8 mouse cellular contexts compared by ENCODE assay signal in genomic region chr2:84774751-84775150, GRCm38 (mm10). TPM values are rescaled to one million over a fixed set of nuclear protein-coding genes. Genes with fewer than 3 reads are reported as not detected.
DNase-seq lines count a peak whose midpoint lies in the region; ATAC-seq and TF ChIP-seq lines count a peak whose summit lies in the region.

No protein-coding gene starts in this region.

- H3K9me3 ChIP-seq in hindbrain, embryonic 13.5 days: no peaks in the 10 kb centered on the region
- no peaks in the 10 kb centered on the region for H3K9me3 ChIP-seq in limb, embryonic 13.5 days
- no peaks in the 10 kb centered on the region for H3K9me3 ChIP-seq in midbrain, embryonic 14.5 days (ENCODE audit: control insufficient read depth, low read length)

- 0% methylated on average over 15 of the region's 15 CpGs for WGBS in hindbrain, embryonic 13.5 days
- under 1% methylated on average over 15 of the region's 15 CpGs for WGBS in limb, embryonic 13.5 days
- under 1% methylated on average over 15 of the region's 15 CpGs for WGBS in midbrain, embryonic 14.5 days

- H3K4me3 ChIP-seq in gastrocnemius, adult 2 months: peak overlapping the region; percentile 69
- H3K4me3 ChIP-seq in hindbrain, embryonic 13.5 days: peak overlapping the region; percentile 34
- peak overlapping the region; percentile 40 for H3K4me3 ChIP-seq in limb, embryonic 13.5 days
- H3K4me3 ChIP-seq in midbrain, embryonic 14.5 days (replicated peaks; ENCODE audit: low read depth, low read length): peak overlapping the region; percentile 28

- peak; percentile 91 for ATAC-seq in hindbrain, embryonic 13.5 days (ENCODE audit: low FRiP score)
- ATAC-seq in limb, embryonic 13.5 days (ENCODE audit: low FRiP score, low read depth): peak; percentile 91
- peak; percentile 85 for ATAC-seq in midbrain, embryonic 14.5 days (ENCODE audit: low FRiP score, low TSS enrichment)

- H3K27me3 ChIP-seq in hindbrain, embryonic 13.5 days: no peaks in the 10 kb centered on the region
- H3K27me3 ChIP-seq in limb, embryonic 13.5 days: no peaks in the 10 kb centered on the region
- H3K27me3 ChIP-seq in midbrain, embryonic 14.5 days (ENCODE audit: control insufficient read depth, insufficient read depth, low read length): no peaks in the 10 kb centered on the region

- DNase-seq in adrenal gland, postnatal 10 days: peak; percentile 51
- peak; percentile 84 to 87 for DNase-seq in cerebellum, postnatal 10 days
- peak; percentile 90 for DNase-seq in gastrocnemius, adult 2 months
- DNase-seq in midbrain, embryonic 14.5 days: peak; percentile 71
- peak; percentile 38 for DNase-seq in urinary bladder, adult 2 months (ENCODE audit: low spot score)
- no peak for DNase-seq in adipocyte (ENCODE audit: low spot score)

- H3K9ac ChIP-seq in hindbrain, embryonic 13.5 days: peak overlapping the region; percentile 71
- peak overlapping the region; percentile 66 for H3K9ac ChIP-seq in limb, embryonic 13.5 days
- H3K9ac ChIP-seq in midbrain, embryonic 14.5 days (replicated peaks; ENCODE audit: low read length): peak overlapping the region; percentile 62

- H3K4me2 ChIP-seq in hindbrain, embryonic 13.5 days: peak overlapping the region; percentile 56
- H3K4me2 ChIP-seq in limb, embryonic 13.5 days (replicated peaks): peak overlapping the region; percentile 70
- H3K4me2 ChIP-seq in midbrain, embryonic 14.5 days (ENCODE audit: low read length): peak overlapping the region; percentile 57

- TF ChIP-seq CTCF in gastrocnemius, adult 2 months (IDR thresholded peaks at IDR 0.05): no peak

- H3K4me1 ChIP-seq in hindbrain, embryonic 13.5 days (replicated peaks): peaks cover 20% of the 10 kb centered on the region
- H3K4me1 ChIP-seq in limb, embryonic 13.5 days: peaks cover 9% of the 10 kb centered on the region
- peaks cover 11% of the 10 kb centered on the region for H3K4me1 ChIP-seq in midbrain, embryonic 14.5 days (ENCODE audit: control insufficient read depth, insufficient read depth, low read length)

- peak overlapping the region; percentile 89 for H3K27ac ChIP-seq in gastrocnemius, adult 2 months
- peak overlapping the region; percentile 79 for H3K27ac ChIP-seq in hindbrain, embryonic 13.5 days
- 0 out of 2 replicates have a peak overlapping the region, but pooled peaks have one; percentile 22 for H3K27ac ChIP-seq in limb, embryonic 13.5 days
- H3K27ac ChIP-seq in midbrain, embryonic 14.5 days (replicated peaks; ENCODE audit: low read depth, low read length): peak overlapping the region; percentile 74

- peaks cover 4% of the 10 kb centered on the region; the same call in 1 of the 2 replicates for H3K36me3 ChIP-seq in hindbrain, embryonic 13.5 days
- H3K36me3 ChIP-seq in limb, embryonic 13.5 days: no peaks in the 10 kb centered on the region
- H3K36me3 ChIP-seq in midbrain, embryonic 14.5 days (ENCODE audit: control insufficient read depth, insufficient read depth, low read length): no peaks in the 10 kb centered on the region

- intact Hi-C loops in gastrocnemius, adult 2 months (cut with DNase I): no loop called here

RNA-seq across cellular contexts. Expression of gene Serping1, which starts 0.5 kb away (rescaled TPM):
- 100 to 1,000 TPM in 1 of 2 experiments, 10 to 100 TPM in 1; 79.2 to 110 TPM for total RNA-seq in adrenal gland, postnatal 10 days (2021)
- total RNA-seq in gastrocnemius, adult 2 months (2021): 10 to 100 TPM; 52.3 to 82.6 TPM
- polyA plus RNA-seq in hindbrain, embryonic 13.5 days (2015; fragmentation: Nextera tagmentation; extraction: Ambion mirVana): 34.6 and 39.4 TPM in 2 replicates
- 25.4 and 30.1 TPM in 2 replicates for polyA plus RNA-seq in limb, embryonic 13.5 days (2015; fragmentation: Nextera tagmentation; extraction: Ambion mirVana)
- polyA plus RNA-seq in midbrain, embryonic 14.5 days (2014; fragmentation: Nextera tagmentation; extraction: Ambion mirVana): 19.7 and 33.6 TPM in 2 replicates
- 711 and 879 TPM in 2 replicates for polyA plus RNA-seq in urinary bladder, adult 2 months (2012; rRNA removed)

RNA-seq across cellular contexts. Expression of gene Ube2l6, which starts 23.9 kb away (rescaled TPM):
- total RNA-seq in adrenal gland, postnatal 10 days (2021): 10 to 100 TPM; 29.5 to 31.3 TPM
- total RNA-seq in gastrocnemius, adult 2 months (2021): 1 to 10 TPM; 2.0 to 3.8 TPM
- polyA plus RNA-seq in hindbrain, embryonic 13.5 days (2015; fragmentation: Nextera tagmentation; extraction: Ambion mirVana): 16.8 and 17.6 TPM in 2 replicates
- polyA plus RNA-seq in limb, embryonic 13.5 days (2015; fragmentation: Nextera tagmentation; extraction: Ambion mirVana): 31.8 and 32.9 TPM in 2 replicates
- polyA plus RNA-seq in midbrain, embryonic 14.5 days (2014; fragmentation: Nextera tagmentation; extraction: Ambion mirVana): 11.7 and 19.5 TPM in 2 replicates
- polyA plus RNA-seq in urinary bladder, adult 2 months (2012; rRNA removed): 36.2 and 36.3 TPM in 2 replicates

RNA-seq across cellular contexts. Expression of gene Gm19426, which starts 31.3 kb away (rescaled TPM):
- 1 to 10 TPM; 3.1 to 7.9 TPM for total RNA-seq in adrenal gland, postnatal 10 days (2021)
- total RNA-seq in gastrocnemius, adult 2 months (2021): not detected
- polyA plus RNA-seq in hindbrain, embryonic 13.5 days (2015; fragmentation: Nextera tagmentation; extraction: Ambion mirVana): 5.2 and 7.0 TPM in 2 replicates
- polyA plus RNA-seq in limb, embryonic 13.5 days (2015; fragmentation: Nextera tagmentation; extraction: Ambion mirVana): 11.4 and 12.9 TPM in 2 replicates
- 2.0 and 3.3 TPM in 2 replicates for polyA plus RNA-seq in midbrain, embryonic 14.5 days (2014; fragmentation: Nextera tagmentation; extraction: Ambion mirVana)
- 3.1 and 3.2 TPM in 2 replicates for polyA plus RNA-seq in urinary bladder, adult 2 months (2012; rRNA removed)

RNA-seq across cellular contexts. Expression of gene Ypel4, which starts 40.9 kb away (rescaled TPM):
- 1 to 10 TPM; 4.2 to 7.9 TPM for total RNA-seq in adrenal gland, postnatal 10 days (2021)
- under 1 TPM; 0.33 to 0.86 TPM for total RNA-seq in gastrocnemius, adult 2 months (2021)
- polyA plus RNA-seq in hindbrain, embryonic 13.5 days (2015; fragmentation: Nextera tagmentation; extraction: Ambion mirVana): 22.2 and 25.4 TPM in 2 replicates
- 10.2 and 11.2 TPM in 2 replicates for polyA plus RNA-seq in limb, embryonic 13.5 days (2015; fragmentation: Nextera tagmentation; extraction: Ambion mirVana)
- 23.5 and 24.7 TPM in 2 replicates for polyA plus RNA-seq in midbrain, embryonic 14.5 days (2014; fragmentation: Nextera tagmentation; extraction: Ambion mirVana)
- 17.0 and 17.5 TPM in 2 replicates for polyA plus RNA-seq in urinary bladder, adult 2 months (2012; rRNA removed)

RNA-seq across cellular contexts. Expression of gene Clp1, which starts 47.6 kb away (rescaled TPM):
- 10 to 100 TPM; 15.5 to 15.9 TPM for total RNA-seq in adrenal gland, postnatal 10 days (2021)
- 1 to 10 TPM; 4.2 to 5.2 TPM for total RNA-seq in gastrocnemius, adult 2 months (2021)
- polyA plus RNA-seq in hindbrain, embryonic 13.5 days (2015; fragmentation: Nextera tagmentation; extraction: Ambion mirVana): 26.7 and 28.6 TPM in 2 replicates
- 39.7 and 41.0 TPM in 2 replicates for polyA plus RNA-seq in limb, embryonic 13.5 days (2015; fragmentation: Nextera tagmentation; extraction: Ambion mirVana)
- 23.3 and 25.4 TPM in 2 replicates for polyA plus RNA-seq in midbrain, embryonic 14.5 days (2014; fragmentation: Nextera tagmentation; extraction: Ambion mirVana)
- polyA plus RNA-seq in urinary bladder, adult 2 months (2012; rRNA removed): 15.4 and 20.7 TPM in 2 replicates

Comparison
In these comparisons a context has a peak if more than half of its experiments do, and no peak if none do; other contexts are left out.
1. H3K27ac ChIP-seq: peak in every context shown above with its lines; median percentile 89 in gastrocnemius, adult 2 months; 79 in hindbrain, embryonic 13.5 days; 74 in midbrain, embryonic 14.5 days; 22 in limb, embryonic 13.5 days.
2. RNA of gene Serping1, which starts 0.5 kb away (polyA plus RNA-seq): 711 to 879 TPM in urinary bladder, adult 2 months; 34.6 to 39.4 TPM in hindbrain, embryonic 13.5 days, 19.7 to 33.6 TPM in midbrain, embryonic 14.5 days and 25.4 to 30.1 TPM in limb, embryonic 13.5 days; every median in the first group is over 10 times any median in the second.
3. Peak in every context shown above with its lines, with median percentiles within 50 percentile points of each other: H3K4me3 ChIP-seq, ATAC-seq, H3K4me2 ChIP-seq and H3K9ac ChIP-seq.